Mouse (Mus musculus) adrenal gland, postnatal 25 days (tissue): ENCODE results near the gene V1ra8. TPM values are rescaled to one million over a fixed set of nuclear protein-coding genes. Genes with fewer than 3 reads are reported as not detected.
"Not testable (repeated sequence)": the region's sequence is repeated elsewhere in the genome, so short reads cannot be mapped to it uniquely, and the experiment has no call there.

ENCODE experiments used
- DNase-seq: peaks from one replicate; pipeline ENCODE4 v3.0.0; 2021; ENCODE audit warnings: mixed read lengths
- long read RNA-seq: library from polyadenylated mRNA; stranded (forward); transcript quantifications from one replicate; pipeline ENCODE4 v2.0.0, GENCODE M21; 2021
- total RNA-seq: library from RNA; stranded (reverse); gene quantifications from 2 replicates; pipeline ENCODE4 v1.2.3, GENCODE M21; 2021

V1ra8 gene
- not detected in 2 replicates for total RNA-seq
- long read RNA-seq, result 0 reads

DNA sequence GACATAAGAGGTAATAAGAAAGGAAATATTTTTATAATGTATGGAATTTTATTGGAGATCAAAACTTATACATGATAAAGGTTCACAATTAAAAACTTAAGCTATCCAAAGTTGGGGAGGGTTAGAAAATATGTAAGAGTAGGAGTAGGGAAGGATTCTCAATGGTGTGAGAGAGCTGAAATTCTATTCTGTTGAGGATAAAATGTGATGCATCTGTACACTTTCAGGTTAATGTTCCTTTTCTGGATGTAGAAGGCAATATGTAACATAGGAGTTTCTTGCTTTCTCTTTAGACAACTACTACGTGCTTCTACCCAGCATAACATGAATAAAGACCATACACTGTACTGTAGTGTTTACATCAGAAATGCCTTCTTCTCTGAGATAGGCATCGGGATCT, at the start of gene V1ra8:
TSS of gene V1ra8 (plus strand) at position 301 of the 400 bp plus-strand sequence.
- DNase-seq, result not testable (repeated sequence)

DNA sequence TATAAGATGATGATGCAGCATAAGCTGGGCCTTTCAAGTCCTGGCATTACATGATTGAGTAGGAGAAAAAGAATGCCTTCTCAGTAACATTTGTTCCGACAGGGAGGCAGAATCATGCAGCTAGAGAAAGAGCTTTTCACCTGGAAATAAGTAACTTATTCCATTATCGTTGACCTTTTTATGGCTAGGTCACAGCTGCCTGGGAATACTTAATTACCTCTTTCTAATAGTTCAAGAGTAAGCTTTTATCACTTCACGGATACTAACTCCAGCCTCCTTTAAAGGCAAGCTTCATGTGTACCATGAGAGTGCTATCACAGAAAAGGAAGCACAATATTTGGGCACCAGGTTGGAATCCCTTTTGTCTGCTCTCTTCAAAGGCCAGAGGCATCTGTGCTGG, 42.5 kb upstream of the V1ra8 start:
- no peak for DNase-seq

DNA sequence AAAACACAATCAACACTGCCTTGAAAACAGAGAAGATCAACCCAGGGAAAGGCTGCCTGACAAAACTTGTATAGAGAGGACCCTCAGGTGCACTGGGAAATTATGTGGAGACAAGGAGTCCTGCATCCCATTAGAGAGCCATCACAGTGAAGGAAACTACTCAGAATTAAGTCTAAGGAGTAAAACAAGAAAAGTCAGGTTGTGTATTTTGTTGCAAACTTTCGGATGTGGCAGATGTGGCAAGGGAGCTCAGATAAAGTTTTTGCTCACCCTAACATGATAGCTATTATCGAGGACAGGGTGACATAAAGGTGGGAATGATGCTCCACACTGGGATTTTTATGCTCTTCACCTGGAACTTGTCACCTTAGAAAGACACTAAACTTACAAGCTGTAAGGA, 28.1 kb upstream of the V1ra8 start, which contains the start of gene Vmn1r52:
TSS of gene Vmn1r52 (plus strand) at position 301 of the 400 bp plus-strand sequence.
- no peak for DNase-seq

DNA sequence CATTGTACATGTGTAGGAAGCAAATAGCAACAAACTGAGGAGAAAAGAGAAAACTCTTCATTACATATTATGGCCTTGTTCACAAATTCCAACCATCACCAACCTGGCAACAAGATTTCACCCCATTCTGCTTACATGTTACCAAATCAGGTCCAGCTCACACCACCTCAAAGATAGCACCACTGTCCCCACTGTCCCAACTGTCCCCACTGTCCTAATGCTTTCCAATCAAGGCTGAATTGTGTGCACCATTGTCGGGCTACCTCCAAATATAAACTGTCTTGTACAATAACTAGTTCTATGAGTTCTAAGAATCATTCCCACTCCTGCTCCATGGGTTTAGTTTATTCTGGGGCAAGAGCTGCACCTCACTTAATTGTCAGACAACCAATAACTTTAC, 21.7 kb downstream of the V1ra8 start, which contains the start of gene Vmn1r53:
TSS of gene Vmn1r53 (minus strand) at position 101 of the 400 bp plus-strand sequence.
- no peak for DNase-seq

DNA sequence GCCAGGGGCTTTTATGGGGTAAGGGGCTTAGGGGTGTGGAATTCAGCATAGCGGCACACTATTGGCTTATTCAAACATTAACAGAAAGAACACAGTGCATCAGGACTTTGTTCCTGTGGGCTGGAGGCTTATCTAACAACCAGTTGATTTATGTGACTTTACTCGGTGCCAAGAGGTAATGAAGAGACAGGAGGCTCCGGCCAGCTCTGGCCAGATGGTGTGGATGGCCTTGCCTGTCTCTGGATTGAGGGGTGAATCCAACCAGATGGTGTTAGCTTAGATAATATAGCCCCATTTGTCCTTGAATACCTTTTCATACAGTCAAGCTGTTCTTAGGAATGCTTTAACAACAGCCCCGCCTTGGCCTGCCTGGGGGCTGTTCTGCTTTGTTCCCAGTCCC, 29.5 kb downstream of the V1ra8 start:
- DNase-seq, result not testable (repeated sequence)

DNA sequence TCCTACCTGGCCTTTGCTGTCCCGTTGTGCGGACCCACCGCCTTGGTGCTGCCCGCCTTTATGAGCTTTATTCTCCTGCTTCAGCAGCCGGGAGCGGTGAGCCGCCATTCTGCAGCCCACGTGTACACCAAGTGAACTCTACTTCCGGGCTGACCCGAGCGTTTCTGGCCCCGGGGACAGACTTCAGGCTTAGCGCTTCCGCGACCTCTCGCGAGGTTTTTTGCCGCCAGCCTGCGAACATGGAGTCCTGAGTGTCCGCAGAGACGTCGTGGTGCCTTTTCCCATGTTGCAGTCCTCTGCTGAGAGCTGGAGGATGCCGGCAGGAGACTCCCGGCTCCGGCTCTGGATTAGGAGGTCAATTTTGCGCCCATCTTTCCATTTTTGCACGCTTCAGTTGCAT, 30.1 kb downstream of the V1ra8 start:
- DNase-seq, result no peak

DNA sequence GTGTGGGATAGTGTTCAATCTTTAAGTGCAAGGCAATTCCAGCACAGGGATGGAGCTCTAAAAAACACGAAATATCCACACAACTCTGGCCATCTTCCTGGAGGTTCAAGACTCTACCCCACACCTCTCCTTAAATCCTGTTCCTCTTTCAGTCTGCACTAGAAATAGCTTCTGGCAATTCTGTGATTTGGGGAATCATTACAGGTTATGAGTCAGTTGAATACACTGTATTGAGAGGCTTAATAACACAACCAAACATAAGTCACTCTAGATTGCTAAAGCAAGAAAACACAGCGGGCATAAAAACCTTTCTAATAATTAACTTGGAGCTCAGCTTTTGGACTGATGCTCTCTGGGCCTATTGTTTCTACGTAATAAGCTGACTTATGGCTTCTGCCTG, 41.4 kb downstream of the V1ra8 start:
- no peak for DNase-seq

DNA sequence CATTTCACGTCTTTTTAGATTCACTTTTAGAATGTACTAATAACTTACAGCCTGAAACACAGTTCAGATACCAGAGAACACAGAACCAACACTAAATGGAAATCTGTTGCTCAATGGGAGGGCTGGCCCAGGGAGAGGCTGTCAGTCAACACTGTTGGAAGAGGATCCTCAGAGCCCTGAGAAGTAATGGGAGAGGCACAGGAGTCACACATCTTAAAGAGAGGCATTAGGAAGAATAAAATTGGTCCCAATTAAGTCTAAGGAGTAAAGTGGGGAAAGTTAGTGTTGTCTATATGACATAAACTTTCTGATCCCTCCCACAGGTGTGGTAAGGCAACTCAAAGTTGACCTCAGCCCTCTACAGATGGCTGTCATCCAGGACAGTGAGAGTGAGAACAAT, 43.4 kb downstream of the V1ra8 start, which contains the start of gene Vmn1r54:
TSS of gene Vmn1r54 (plus strand) at position 301 of the 400 bp plus-strand sequence.
- no peak for DNase-seq

Other genes starting within 250 kb of the V1ra8 start
- not detected in 2 replicates for gene Vmn1r46, start 233.5 kb upstream of the V1ra8 start, total RNA-seq
- gene Vmn1r47, start 186.6 kb upstream of the V1ra8 start, total RNA-seq, result not detected in 2 replicates
- not detected in 2 replicates for gene Vmn1r48, start 166.0 kb upstream of the V1ra8 start, total RNA-seq
- gene Vmn1r49, start 124.3 kb upstream of the V1ra8 start, total RNA-seq, result not detected in 2 replicates
- not detected in 2 replicates for gene Vmn1r50, start 101.4 kb upstream of the V1ra8 start, total RNA-seq
- not detected in 2 replicates for gene Vmn1r51, start 80.2 kb upstream of the V1ra8 start, total RNA-seq
- not detected in 2 replicates for gene Vmn1r52, start 28.0 kb upstream of the V1ra8 start, total RNA-seq
- gene Vmn1r53, start 21.6 kb downstream of the V1ra8 start, total RNA-seq, result not detected in 2 replicates
- gene Vmn1r54, start 43.5 kb downstream of the V1ra8 start, total RNA-seq, result not detected in 2 replicates
- not detected in 2 replicates for gene BC048671, start 98.4 kb downstream of the V1ra8 start, total RNA-seq
- gene Chst13, start 122.4 kb downstream of the V1ra8 start, total RNA-seq, result not detected in 2 replicates
- gene Uroc1, start 130.5 kb downstream of the V1ra8 start, total RNA-seq, result 0.09 and 3.0 TPM in 2 replicates
- gene Zxdc, start 166.7 kb downstream of the V1ra8 start, total RNA-seq, result 23.0 and 24.6 TPM in 2 replicates
- gene Cfap100, start 226.0 kb downstream of the V1ra8 start, total RNA-seq, result 1.1 TPM in 1 of 2 replicates, not detected in the other